Mouse (Mus musculus): ENCODE measurements around the gene Irf2bp2.

DNA sequence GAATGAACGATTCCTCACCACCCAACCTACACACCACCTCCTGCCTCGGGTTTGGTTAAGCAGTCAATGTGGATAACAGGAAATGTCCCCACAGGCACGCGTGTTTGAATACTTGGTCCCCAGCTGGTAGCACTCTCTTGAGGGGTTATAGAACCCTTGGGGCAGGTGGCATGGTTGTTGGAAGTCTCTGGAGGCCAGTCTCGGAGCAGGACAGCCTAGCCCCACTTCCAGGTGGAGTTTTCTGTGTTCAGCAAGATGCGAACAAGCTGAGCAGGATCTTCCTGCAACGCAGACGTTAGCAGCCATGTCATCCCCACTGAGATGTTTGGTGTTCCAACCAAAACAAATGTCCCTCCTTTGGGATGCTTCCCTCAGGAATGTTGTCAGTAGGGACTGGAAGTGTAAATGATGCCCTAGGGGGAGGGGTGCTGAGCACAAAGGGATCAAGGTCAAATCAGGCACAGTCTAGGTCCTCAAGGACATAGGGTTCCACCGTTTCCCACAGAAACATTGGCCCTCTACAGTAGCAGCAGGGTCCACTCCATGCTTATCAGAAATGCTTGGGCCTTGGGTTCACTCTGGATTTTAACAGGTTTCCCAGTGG, 29.1 kb downstream of the Irf2bp2 start:
- no peak for TF ChIP-seq CTCF (IDR thresholded peaks at IDR 0.05; ENCODE audit: insufficient read depth, low read length)
- TF ChIP-seq POLR2A (IDR thresholded peaks at IDR 0.05; ENCODE audit: borderline replicate concordance, extremely low read depth, low read depth, low read length): no peak
